Mouse (Mus musculus): ENCODE measurements at regions not wholly inside any gene's neighbourhood (a gene's known extent, or its start where the extent isn't known, plus 50 kb on each side); places are given as distances from the start of the nearest gene placed in this dataset.

GRCm38 (mm10) chr3:124067538-124067937 lies 253.1 kb upstream of the Tram1l1 start:
- TF ChIP-seq CTCF (IDR thresholded peaks at IDR 0.05; ENCODE audit: insufficient read depth, low read length) (no peak), POLR2A (IDR thresholded peaks at IDR 0.05; ENCODE audit: borderline replicate concordance, extremely low read depth, low read depth, low read length) (no peak)
